Mouse (Mus musculus) testis, adult 2 months (tissue): ENCODE measurements at regions not wholly inside any gene's neighbourhood (a gene's known extent, or its start where the extent isn't known, plus 50 kb on each side); places are given as distances from the start of the nearest gene placed in this dataset.

Experiments used
- H3K27ac ChIP-seq: fragments of 200-500 bp; 2 replicates; pipeline ENCODE4 v1.5.1; 2012; ENCODE audit warnings: low read depth, low read length; ENCODE audit not compliant: control insufficient read depth, insufficient read depth
- H3K27me3 ChIP-seq: fragments of 200-500 bp; 2 replicates; pipeline ENCODE4 v1.6.1; 2012; ENCODE audit warnings: mild to moderate bottlenecking, low read length, moderate library complexity; ENCODE audit not compliant: control insufficient read depth, insufficient read depth
- H3K36me3 ChIP-seq: fragments of 200-500 bp; 2 replicates; pipeline ENCODE4 v1.6.1; 2012; ENCODE audit warnings: mild to moderate bottlenecking, low read length; ENCODE audit not compliant: control insufficient read depth, insufficient read depth
- H3K4me1 ChIP-seq: fragments of 200-500 bp; 2 replicates; pipeline ENCODE4 v1.6.1; 2012; ENCODE audit warnings: low read length; ENCODE audit not compliant: control insufficient read depth, insufficient read depth
- H3K4me3 ChIP-seq: fragments of 200-500 bp; 2 replicates; pipeline ENCODE4 v1.5.1; 2012; ENCODE audit warnings: low read depth, mild to moderate bottlenecking, low read length, moderate library complexity, mixed read lengths; ENCODE audit not compliant: control insufficient read depth
- CTCF ChIP-seq: fragments of 200-500 bp; IDR thresholded peaks from 2 replicates; pipeline ENCODE4 v1.5.1; 2012; ENCODE audit warnings: low read depth, mild to moderate bottlenecking, inconsistent platforms, low read length, moderate library complexity; ENCODE audit not compliant: control insufficient read depth, insufficient read depth, insufficient replicate concordance
- POLR2A ChIP-seq: fragments of 200-500 bp; IDR thresholded peaks from 2 replicates; pipeline ENCODE4 v1.6.1; 2012; ENCODE audit warnings: low read depth, mild to moderate bottlenecking, inconsistent platforms, low read length, moderate library complexity; ENCODE audit not compliant: control insufficient read depth

- no peak for TF ChIP-seq CTCF
- TF ChIP-seq POLR2A: no peak
- H3K4me1 ChIP-seq: no peaks in the 10 kb centered on the region
- no peak overlapping the region; the same call in 1 of the 2 replicates for H3K4me3 ChIP-seq
- no peaks in the 10 kb centered on the region for H3K27me3 ChIP-seq
- no peak overlapping the region for H3K27ac ChIP-seq
- H3K36me3 ChIP-seq: no peaks in the 10 kb centered on the region
These were observed 57.9 kb downstream of the Sox9 start for GRCm38 (mm10) chr11:112839721-112840494.

- H3K4me3 ChIP-seq: no peak overlapping the region
- H3K36me3 ChIP-seq: no peaks in the 10 kb centered on the region
- H3K27me3 ChIP-seq: no peaks in the 10 kb centered on the region
- H3K27ac ChIP-seq: no peak overlapping the region
- TF ChIP-seq CTCF (no peak), POLR2A (no peak)
- H3K4me1 ChIP-seq: no peaks in the 10 kb centered on the region
These were observed 58.4 kb downstream of the Sox9 start for GRCm38 (mm10) chr11:112840495-112840828.

- TF ChIP-seq CTCF: no peak
- TF ChIP-seq POLR2A: no peak
- no peaks in the 10 kb centered on the region for H3K36me3 ChIP-seq
- H3K4me1 ChIP-seq: no peaks in the 10 kb centered on the region
- no peak overlapping the region for H3K4me3 ChIP-seq
- H3K27me3 ChIP-seq: no peaks in the 10 kb centered on the region
- H3K27ac ChIP-seq: no peak overlapping the region
These were observed 62.4 kb downstream of the Sox9 start for GRCm38 (mm10) chr11:112844258-112844901.

- no peaks in the 10 kb centered on the region for H3K27me3 ChIP-seq
- no peaks in the 10 kb centered on the region for H3K36me3 ChIP-seq
- TF ChIP-seq CTCF: no peak
- TF ChIP-seq POLR2A: no peak
- H3K4me1 ChIP-seq: no peaks in the 10 kb centered on the region
- H3K4me3 ChIP-seq: no peak overlapping the region
- no peak overlapping the region for H3K27ac ChIP-seq
These were observed 65.1 kb downstream of the Sox9 start for GRCm38 (mm10) chr11:112847146-112847545.

- TF ChIP-seq POLR2A (no peak), CTCF (no peak)
- no peaks in the 10 kb centered on the region for H3K36me3 ChIP-seq
These were observed 65.8 kb downstream of the Sox9 start for GRCm38 (mm10) chr11:112847851-112848250.

GRCm38 (mm10) chr11:112849974-112850373, 68.0 kb downstream of the Sox9 start:
- TF ChIP-seq CTCF: no peak
- no peak for TF ChIP-seq POLR2A
- Histone ChIP-seq H3K36me3 (no peaks in the 10 kb centered on the region), H3K4me1 (no peaks in the 10 kb centered on the region), H3K27ac (no peak overlapping the region), H3K27me3 (no peaks in the 10 kb centered on the region), H3K4me3 (no peak overlapping the region)

More at GRCm38 (mm10) chr11:112847851-112848250, 65.8 kb downstream of the Sox9 start:
- no peaks in the 10 kb centered on the region for H3K4me1 ChIP-seq
- no peak overlapping the region for H3K4me3 ChIP-seq
- no peak overlapping the region for H3K27ac ChIP-seq
- H3K27me3 ChIP-seq: no peaks in the 10 kb centered on the region

GRCm38 (mm10) chr11:112850532-112851272, 68.7 kb downstream of the Sox9 start:
- H3K4me1 ChIP-seq: no peaks in the 10 kb centered on the region

More at GRCm38 (mm10) chr11:112850532-112851272, 68.7 kb downstream of the Sox9 start:
- TF ChIP-seq CTCF (no peak), POLR2A (no peak)
- Histone ChIP-seq H3K4me3 (no peak overlapping the region), H3K36me3 (no peaks in the 10 kb centered on the region), H3K27me3 (no peaks in the 10 kb centered on the region), H3K27ac (0 out of 2 replicates have a peak overlapping the region, but pooled peaks have one; percentile 1)
